Mouse (Mus musculus): ENCODE measurements around the gene Trim69.

Trim69 gene

GRCm38 (mm10) chr2:122153681-122154365 lies 6.7 kb upstream of the Trim69 start:
- no peak for DNase-seq

GRCm38 (mm10) chr2:122154479-122154878 lies 6.0 kb upstream of the Trim69 start:
- DNase-seq: no peak

GRCm38 (mm10) chr2:122155292-122155691 lies 5.2 kb upstream of the Trim69 start:
- DNase-seq: no peak

- DNase-seq: no peak
These were observed 4.3 kb upstream of the Trim69 start for GRCm38 (mm10) chr2:122156051-122156700.

GRCm38 (mm10) chr2:122157561-122157960 lies 2.9 kb upstream of the Trim69 start:
- no peak for DNase-seq

- no peak for DNase-seq
These were observed 2.1 kb upstream of the Trim69 start for GRCm38 (mm10) chr2:122158362-122158802.

GRCm38 (mm10) chr2:122159667-122160066 lies 833 bp upstream of the Trim69 start:
- no peak for DNase-seq

GRCm38 (mm10) chr2:122161542-122161941 lies 1.0 kb downstream of the Trim69 start:
- DNase-seq: no peak

GRCm38 (mm10) chr2:122162529-122162928 lies 2.0 kb downstream of the Trim69 start:
- no peak for DNase-seq

GRCm38 (mm10) chr2:122163430-122164195 lies 3.1 kb downstream of the Trim69 start:
- no peak for DNase-seq

- no peak for DNase-seq
These were observed 3.8 kb downstream of the Trim69 start for GRCm38 (mm10) chr2:122164293-122164692.

- no peak for DNase-seq
These were observed 10.8 kb downstream of the Trim69 start for GRCm38 (mm10) chr2:122171292-122171691.

- no peak for DNase-seq
These were observed 11.7 kb downstream of the Trim69 start for GRCm38 (mm10) chr2:122172188-122172587.

- no peak for DNase-seq
These were observed 19.7 kb downstream of the Trim69 start for GRCm38 (mm10) chr2:122180051-122180822.

- DNase-seq: no peak
These were observed 24.6 kb downstream of the Trim69 start for GRCm38 (mm10) chr2:122185086-122185485.

- no peak for DNase-seq
These were observed 25.6 kb downstream of the Trim69 start, which contains the start of the genes Patl2 and Terb2 for GRCm38 (mm10) chr2:122186106-122186505. Patl2 (minus strand) TSS chr2:122186189. Terb2 (plus strand) TSS chr2:122186272.

GRCm38 (mm10) chr2:122186751-122187150 lies 26.3 kb downstream of the Trim69 start:
- DNase-seq: no peak

GRCm38 (mm10) chr2:122191849-122192248 lies 31.3 kb downstream of the Trim69 start:
- no peak for DNase-seq

- DNase-seq: no peak
These were observed 34.0 kb downstream of the Trim69 start for GRCm38 (mm10) chr2:122194509-122194929.

GRCm38 (mm10) chr2:122201501-122201900 lies 41.0 kb downstream of the Trim69 start:
- no peak for DNase-seq

GRCm38 (mm10) chr2:122206440-122207107 lies 46.1 kb downstream of the Trim69 start:
- DNase-seq: no peak
